Mouse (Mus musculus) limb, embryonic 15.5 days (tissue): ENCODE results near the gene Gm11115. TPM values are rescaled to one million over a fixed set of nuclear protein-coding genes. Genes with fewer than 3 reads are reported as not detected.

ENCODE experiments used
- ATAC-seq: fragments of 200-750 bp; cut with Nextera tagmentation; 2 replicates; pipeline ENCODE4 v1.8.0; 2017; ENCODE audit warnings: low read depth, moderate TSS enrichment; ENCODE audit not compliant: insufficient number of reproducible peaks, low FRiP score, low TSS enrichment
- H3K27ac ChIP-seq: fragments of 300-500 bp; sonication (generic); 2 replicates; pipeline ENCODE4 v1.5.1; 2015; ENCODE audit warnings: moderate library complexity, mild to moderate bottlenecking, inconsistent platforms
- H3K27me3 ChIP-seq: fragments of 300-500 bp; sonication (generic); 2 replicates; pipeline ENCODE4 v1.6.1; 2015; ENCODE audit warnings: inconsistent platforms
- H3K36me3 ChIP-seq: fragments of 300-500 bp; sonication (generic); 2 replicates; pipeline ENCODE4 v1.6.1; 2015; ENCODE audit warnings: inconsistent platforms
- H3K4me1 ChIP-seq: fragments of 300-500 bp; sonication (generic); 2 replicates; pipeline ENCODE4 v1.6.1; 2015; ENCODE audit warnings: inconsistent platforms
- H3K4me2 ChIP-seq: fragments of 300-500 bp; sonication (generic); 2 replicates; pipeline ENCODE4 v1.6.1; 2015; ENCODE audit warnings: mild to moderate bottlenecking, inconsistent platforms
- H3K4me3 ChIP-seq: fragments of 300-500 bp; sonication (generic); 2 replicates; pipeline ENCODE4 v1.5.1; 2015; ENCODE audit warnings: mild to moderate bottlenecking, inconsistent platforms
- H3K9ac ChIP-seq: fragments of 300-500 bp; sonication (generic); 2 replicates; pipeline ENCODE4 v1.6.1; 2015; ENCODE audit warnings: inconsistent platforms
- H3K9me3 ChIP-seq: fragments of 300-500 bp; sonication (generic); 2 replicates; pipeline ENCODE4 v1.6.1; 2016; ENCODE audit warnings: inconsistent platforms
- WGBS: fragments of 180-500 bp; shearing (Covaris S2); methylation state at CpG from one replicate; pipeline ENCODE4 v1.1.7; 2015; 5-methylcytosine and 5-hydroxymethylcytosine counted together
- polyA plus RNA-seq: library from polyadenylated mRNA; unstranded; fragments of >200 nt; fragmentation: Nextera tagmentation; extraction: Ambion mirVana; gene quantifications from 2 replicates; pipeline ENCODE4 v1.2.1, GENCODE M21; 2015

Gene Gm11115
- polyA plus RNA-seq: not detected in 2 replicates

GRCm38 (mm10) chr5:88153999-88154398, at the start of gene Gm11115:
TSS of gene Gm11115 (minus strand) at chr5:88154099.
- H3K9ac ChIP-seq: no peak within 1 kb of the TSS
- no peaks in the 10 kb centered on the region for H3K36me3 ChIP-seq
- H3K4me2 ChIP-seq: no peak within 1 kb of the TSS
- H3K4me3 ChIP-seq: no peak within 1 kb of the TSS
- no peaks in the 10 kb centered on the region for H3K27me3 ChIP-seq
- no peak within 1 kb of the TSS for H3K27ac ChIP-seq
- no peaks in the 10 kb centered on the region for H3K9me3 ChIP-seq
- H3K4me1 ChIP-seq: no peaks in the 10 kb centered on the region
- no peak for ATAC-seq

DNA sequence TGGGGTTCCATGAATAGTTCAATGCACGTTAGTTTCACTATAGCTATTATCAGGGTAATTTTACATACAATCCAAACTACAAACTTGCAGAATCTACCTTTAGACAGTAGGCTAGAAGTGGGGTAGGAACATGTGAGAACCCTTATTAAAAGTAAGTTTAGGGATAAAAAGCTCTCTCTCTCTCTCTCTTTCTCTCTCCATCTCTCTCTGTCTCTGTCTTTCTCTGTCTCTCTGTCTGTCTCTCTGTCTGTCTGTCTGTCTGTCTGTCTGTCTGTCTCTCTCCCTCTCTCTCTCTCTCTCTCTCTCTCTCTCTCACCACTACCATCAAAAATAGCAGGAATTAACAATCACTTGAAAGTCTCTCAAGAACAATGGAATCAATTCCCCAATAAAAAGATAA, 42.5 kb downstream of the Gm11115 start, which contains the start of gene Gm11116:
TSS of gene Gm11116 (minus strand) at position 101 of the 400 bp plus-strand sequence.
- Histone ChIP-seq H3K27ac (no peak within 1 kb of the TSS), H3K4me1 (no peaks in the 10 kb centered on the region), H3K9me3 (no peaks in the 10 kb centered on the region), H3K27me3 (no peaks in the 10 kb centered on the region), H3K9ac (no peak within 1 kb of the TSS), H3K4me3 (no peak within 1 kb of the TSS), H3K4me2 (no peak within 1 kb of the TSS), H3K36me3 (no peaks in the 10 kb centered on the region)
- WGBS: 71% methylated on average over 1 of the region's 1 CpGs
- no peak for ATAC-seq

Other genes with a start within 250 kb of the Gm11115 start
- gene Csn3, start 228.5 kb downstream of the Gm11115 start, polyA plus RNA-seq: not detected in 2 replicates
- not detected in 2 replicates for gene 2310003L06Rik, start 184.6 kb downstream of the Gm11115 start, polyA plus RNA-seq
- not detected in 2 replicates for gene Gm28434, start 184.6 kb downstream of the Gm11115 start, polyA plus RNA-seq
- not detected in 2 replicates for gene Cabs1, start 174.7 kb downstream of the Gm11115 start, polyA plus RNA-seq
- gene Smr3a, start 151.6 kb downstream of the Gm11115 start, polyA plus RNA-seq: not detected in 2 replicates
- gene Smr2, start 67.5 kb downstream of the Gm11115 start, polyA plus RNA-seq: 0.31 TPM in 1 of 2 replicates, not detected in the other
- not detected in 2 replicates for gene Gm11116, start 42.6 kb downstream of the Gm11115 start, polyA plus RNA-seq
- gene Gm7714, start 114.8 kb upstream of the Gm11115 start, polyA plus RNA-seq: not detected in 2 replicates
- not detected in 2 replicates for gene Prol1, start 163.2 kb upstream of the Gm11115 start, polyA plus RNA-seq
- 1.6 and 1.9 TPM in 2 replicates for gene Amtn, start 222.0 kb upstream of the Gm11115 start, polyA plus RNA-seq